Mouse (Mus musculus): ENCODE results near the gene Wbp2.
"Not testable (repeated sequence)": the region's sequence is repeated elsewhere in the genome, so short reads cannot be mapped to it uniquely, and the experiment has no call there.

Gene Wbp2

DNA sequence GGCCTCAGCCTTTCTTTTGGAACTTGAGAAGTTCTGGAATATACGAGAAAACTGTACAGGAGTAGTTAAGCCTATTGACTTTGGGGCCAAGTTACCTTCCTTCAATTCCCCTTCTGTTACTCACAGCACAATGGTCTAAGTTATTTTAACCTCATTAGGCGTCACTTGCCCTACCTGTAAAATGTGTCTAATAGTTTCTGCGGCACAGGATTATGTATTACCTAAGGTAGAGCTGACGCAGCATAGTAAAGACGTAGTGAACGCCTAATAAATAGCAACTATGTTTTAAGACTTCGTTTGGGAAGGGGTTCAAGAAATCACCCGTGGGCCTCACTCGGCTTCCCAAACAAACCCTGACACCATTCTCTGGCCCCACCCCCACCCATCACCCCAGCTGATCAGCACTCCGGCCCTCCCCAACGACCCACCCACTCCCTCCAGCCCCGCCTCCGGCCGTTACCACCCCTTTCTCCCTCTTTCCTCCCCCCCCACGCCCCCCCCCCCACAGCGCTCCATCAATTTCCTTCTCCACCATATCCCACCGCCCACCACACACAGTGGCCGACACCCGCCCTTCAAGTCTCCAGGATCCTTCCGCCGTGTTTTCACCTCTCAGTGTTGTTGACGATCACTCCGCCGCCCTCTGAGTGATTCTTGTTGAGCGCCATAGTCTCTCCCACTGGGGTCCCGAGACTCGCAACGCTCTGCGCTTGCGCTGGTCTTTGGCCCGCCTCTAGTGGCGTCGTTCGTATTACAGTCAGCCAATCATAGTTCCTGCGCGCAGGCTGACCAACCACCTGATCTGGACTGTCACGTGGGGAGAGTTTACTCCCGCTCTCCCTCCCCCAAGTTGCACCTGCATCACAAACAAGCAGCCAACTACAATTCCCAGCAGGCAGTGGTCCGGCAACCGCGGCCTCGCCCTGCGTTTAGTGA, at the start of gene Wbp2:
Wbp2 (minus strand) TSS at position 738 of the 936 bp plus-strand sequence.
- in situ Hi-C loops (cut with MboI, MseI) = no loop called here

DNA sequence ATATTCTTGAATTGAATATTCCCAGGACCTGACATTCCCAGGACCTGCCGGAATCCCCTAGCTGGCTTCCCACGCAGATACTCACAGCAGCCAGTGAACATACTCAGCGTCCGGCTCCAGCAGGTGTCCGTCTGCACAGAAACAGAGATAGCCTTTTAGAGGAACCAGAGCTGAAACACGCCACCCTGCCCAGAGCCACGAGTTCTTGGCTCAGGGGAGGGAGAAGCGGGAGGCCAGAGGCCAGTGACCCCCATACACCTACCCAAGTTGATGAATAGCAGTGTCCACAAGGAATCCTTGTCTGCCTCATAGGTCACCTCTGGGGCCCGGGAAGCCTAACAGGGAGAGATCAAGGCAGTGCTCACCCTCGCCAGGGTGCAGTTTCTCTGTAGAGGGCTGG, 47.4 kb upstream of the Wbp2 start:
- in situ Hi-C loops (cut with MboI, MseI) = loop anchor here in 1 of 2 experiments (5.0 kb wide), 1 partner anchor 42 kb away; no protein-coding TSS in a partner anchor

DNA sequence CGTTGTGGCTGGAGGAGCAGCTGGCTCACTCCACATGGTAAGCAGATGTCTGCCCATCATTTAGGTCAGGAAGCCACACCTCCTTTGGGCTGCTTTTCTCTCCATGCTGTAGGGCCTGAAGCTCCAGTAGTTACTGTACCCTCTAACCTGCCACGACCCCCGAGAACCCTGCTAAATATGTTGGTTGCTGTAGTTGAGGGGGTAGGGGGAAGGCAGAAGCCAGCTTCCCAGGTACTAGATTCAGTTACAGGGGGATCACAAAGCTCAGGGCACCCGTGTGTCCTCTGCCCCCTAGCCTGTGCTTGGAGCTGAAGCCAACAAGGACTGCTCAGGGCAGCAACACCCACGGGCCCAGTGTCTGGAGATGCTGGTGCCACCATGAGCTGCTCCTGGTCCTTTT, 46.7 kb upstream of the Wbp2 start:
- in situ Hi-C loops (cut with MboI, MseI) = loop anchor here in 1 of 2 experiments (5.0 kb wide), 1 partner anchor 41 kb away; no protein-coding TSS in a partner anchor

DNA sequence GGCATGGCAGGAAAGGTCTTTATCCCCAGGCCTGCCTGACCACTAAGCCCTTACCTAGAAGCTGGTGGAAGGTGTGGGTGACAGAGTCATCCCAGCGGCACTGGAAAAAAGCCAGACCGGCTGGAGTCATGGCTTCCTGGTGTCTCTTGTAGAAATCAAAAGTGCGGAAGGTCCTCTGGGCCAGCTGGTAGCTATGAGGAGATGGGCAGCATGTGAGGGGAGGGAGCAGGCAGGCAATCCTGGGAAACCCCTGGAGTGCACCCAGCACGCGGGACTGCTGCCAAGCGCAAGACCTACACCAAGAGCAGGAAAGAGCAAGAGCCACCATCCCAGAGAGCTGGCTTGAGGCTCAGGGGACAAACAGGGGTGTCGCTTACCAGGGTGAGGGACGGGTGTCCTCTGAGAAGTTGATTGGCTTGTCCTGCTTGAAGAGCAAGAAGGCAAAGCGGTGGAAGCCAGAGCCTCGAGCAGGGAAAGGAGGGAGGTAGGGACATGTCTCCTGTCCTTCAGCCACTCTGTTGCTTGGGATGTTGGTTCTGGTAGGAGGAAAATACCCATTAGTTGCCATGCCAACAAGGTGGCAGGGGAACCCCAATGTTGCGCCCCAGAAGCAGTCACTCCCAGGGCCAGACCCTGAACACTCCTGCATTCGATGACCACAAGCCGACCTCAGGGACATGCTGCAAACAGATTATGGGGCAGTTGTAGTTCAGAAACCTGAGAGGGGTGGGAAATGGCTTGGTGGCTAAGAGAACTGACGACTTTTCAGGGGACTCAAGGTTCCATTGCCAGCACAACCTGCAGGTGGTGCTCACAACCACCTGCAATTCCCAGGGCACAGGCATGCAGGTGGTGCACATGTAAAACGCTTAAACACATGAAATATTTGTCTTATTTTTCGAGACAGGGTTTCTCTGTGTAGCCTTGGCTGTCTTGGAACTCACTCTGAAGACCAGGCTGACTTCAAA, 45.9 kb upstream of the Wbp2 start:
- in situ Hi-C loops (cut with MboI, MseI) = loop anchor here in 1 of 2 experiments (5.0 kb wide), 1 partner anchor 40 kb away; no protein-coding TSS in a partner anchor

DNA sequence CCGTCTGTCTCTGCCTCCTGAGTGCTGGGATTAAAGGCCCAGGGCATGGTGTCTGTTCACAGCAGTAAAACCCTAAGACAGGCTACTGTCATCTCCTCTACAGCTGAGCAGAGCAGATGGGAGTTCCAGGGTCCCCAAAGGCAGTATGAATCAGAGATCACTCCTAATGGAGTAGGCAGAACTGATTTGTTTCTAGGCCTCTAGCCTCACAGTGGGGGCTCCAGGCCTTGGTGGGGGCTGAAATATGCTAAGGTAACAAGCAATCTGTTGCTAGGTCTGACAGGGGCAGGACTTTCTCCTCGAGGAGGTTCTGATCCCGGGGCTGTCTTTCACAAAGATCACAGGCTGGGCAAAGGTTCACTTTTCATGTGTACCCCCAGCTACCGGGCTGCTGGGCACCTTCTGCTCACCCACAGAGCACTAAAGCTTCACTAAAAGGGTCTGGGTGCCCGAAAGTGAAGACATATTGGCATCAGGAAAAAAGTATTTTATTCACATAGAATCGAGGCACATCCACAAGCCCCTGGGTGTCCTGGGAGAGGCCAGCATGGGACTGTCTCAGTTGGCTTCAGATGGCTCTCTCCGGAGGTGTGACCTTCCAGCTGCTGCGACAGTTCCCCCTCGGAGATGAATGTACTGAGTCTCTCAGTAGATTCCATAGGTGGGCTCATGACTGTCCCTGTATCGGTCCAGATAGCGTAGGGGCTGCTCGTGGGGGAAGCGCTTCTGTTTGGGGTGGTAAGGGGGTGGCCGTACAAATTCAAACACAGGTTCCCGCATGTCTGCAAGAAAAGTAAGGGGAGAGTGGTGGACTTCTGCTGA, 44.8 kb upstream of the Wbp2 start:
- in situ Hi-C loops (cut with MboI, MseI) = loop anchor here in 1 of 2 experiments (5.0 kb wide), 1 partner anchor 39 kb away; no protein-coding TSS in a partner anchor

DNA sequence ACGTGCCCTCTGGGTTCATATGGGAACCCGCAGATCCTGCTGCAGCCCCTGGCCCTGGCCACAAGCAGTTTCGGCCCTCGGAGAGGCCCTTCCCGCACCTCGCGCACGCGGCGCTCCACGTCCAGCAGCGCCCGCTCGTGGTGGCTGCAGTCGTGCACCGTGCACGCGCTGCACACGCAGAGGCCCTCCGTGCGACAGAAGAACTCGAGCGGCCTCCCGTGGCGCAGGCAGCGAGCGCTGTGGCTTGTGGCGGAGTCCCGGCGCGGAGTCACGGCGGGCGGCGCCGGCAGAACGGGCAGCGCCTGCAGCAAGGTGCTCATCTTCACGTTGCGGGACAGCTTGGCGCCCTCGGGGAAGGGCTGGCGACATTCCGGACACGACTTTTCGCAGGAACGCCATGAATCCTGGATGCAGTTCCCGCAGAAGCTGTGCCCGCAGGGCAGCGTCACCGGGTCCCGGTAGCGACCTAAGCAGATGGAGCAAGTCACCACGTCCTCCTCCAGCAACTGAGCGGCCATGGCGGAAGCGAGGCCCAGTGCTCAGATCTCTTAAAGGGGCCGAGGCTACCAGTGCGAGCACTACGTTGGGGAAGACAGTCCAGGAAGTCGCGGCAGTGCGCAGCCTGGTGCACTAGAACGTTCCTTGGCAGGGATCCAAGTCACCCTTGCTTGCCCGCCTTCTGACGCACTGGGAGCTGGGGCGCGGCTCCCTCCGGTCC, 43.9 kb upstream of the Wbp2 start, which contains the start of gene Trim65:
Trim65 (minus strand) TSS at position 641 of the 718 bp plus-strand sequence.
- in situ Hi-C loops (cut with MboI, MseI) = loop anchor here in 1 of 2 experiments (5.0 kb wide), 1 partner anchor 38 kb away; no protein-coding TSS in a partner anchor

DNA sequence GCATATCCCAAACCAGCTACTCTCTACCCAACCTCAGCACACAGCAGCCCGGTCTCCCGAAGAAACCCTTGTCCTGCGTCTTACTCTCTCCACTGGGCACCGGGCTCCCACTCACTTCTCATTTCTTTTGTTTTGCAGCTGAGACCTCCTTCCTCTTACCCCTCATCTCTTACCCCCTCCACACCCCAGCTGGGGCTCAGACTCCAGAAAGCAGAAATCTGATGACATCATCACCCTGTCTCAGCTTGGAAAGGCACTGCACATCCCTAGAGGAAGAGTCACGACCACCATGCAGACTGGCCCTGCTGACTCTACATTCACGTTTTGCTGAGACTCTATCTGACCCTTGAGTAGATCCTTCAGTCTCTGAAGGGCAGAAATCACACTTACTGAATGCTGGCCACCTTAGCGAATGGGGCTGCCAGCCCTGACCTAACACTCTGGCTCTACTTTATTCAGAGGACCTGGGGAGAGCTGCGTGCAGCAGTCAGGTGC, 43.2 kb upstream of the Wbp2 start:
- in situ Hi-C loops (cut with MboI, MseI) = loop anchor here in 1 of 2 experiments (5.0 kb wide), 1 partner anchor 38 kb away; no protein-coding TSS in a partner anchor

DNA sequence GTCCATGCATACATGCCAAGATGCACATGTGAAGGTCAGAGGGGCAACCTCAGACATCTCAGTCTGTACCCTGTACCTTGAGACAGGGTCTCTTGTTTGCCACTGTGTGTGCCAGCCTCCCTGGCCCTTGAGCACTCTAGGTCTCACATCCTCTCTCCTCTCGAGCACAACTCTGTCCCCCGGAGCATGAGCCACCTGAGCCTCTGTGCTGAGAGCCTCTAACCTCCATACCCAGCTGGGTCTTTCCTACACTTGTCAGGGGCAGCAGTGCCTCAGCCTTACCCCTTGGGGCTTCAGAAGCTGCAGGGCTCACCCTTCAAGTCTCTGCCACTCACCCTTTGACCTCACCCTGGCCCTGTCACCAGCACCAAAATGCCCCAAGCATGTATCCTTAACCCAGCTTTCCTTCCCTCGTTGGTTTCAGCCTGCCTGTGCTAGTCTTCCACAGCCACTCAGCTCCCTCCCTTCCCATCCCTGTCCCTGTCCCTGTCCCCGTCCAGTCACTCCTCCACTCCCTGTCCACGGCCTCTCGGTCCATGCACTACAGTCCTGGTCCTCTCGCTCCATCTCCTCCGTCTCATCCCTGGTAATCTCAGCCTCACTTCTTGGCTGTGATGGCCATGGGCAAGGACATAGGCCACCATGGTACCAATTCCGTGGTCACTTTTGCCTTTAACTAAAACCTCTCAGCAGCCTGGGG, 42.4 kb upstream of the Wbp2 start:
- in situ Hi-C loops (cut with MboI, MseI) = no loop called here

DNA sequence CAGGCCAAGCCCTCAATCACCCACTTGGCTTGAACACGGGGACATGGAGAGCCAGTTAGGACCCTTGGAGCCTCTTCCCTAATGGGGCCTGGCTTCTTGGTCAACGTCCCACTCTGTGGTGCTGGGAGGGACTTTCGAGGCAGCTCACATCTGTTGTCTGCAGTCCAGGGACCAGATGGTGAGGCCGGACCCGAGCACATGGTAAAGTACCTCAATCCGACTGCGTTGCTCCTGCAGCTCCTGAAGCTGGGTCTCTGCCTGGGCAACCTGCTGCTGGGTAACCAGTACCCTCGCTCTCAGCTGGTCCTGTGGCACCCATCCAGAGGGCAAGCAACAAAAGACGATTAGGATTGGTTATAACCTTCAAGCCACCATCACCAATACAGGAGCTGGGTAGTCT, 41.2 kb upstream of the Wbp2 start:
- in situ Hi-C loops (cut with MboI, MseI) = no loop called here

DNA sequence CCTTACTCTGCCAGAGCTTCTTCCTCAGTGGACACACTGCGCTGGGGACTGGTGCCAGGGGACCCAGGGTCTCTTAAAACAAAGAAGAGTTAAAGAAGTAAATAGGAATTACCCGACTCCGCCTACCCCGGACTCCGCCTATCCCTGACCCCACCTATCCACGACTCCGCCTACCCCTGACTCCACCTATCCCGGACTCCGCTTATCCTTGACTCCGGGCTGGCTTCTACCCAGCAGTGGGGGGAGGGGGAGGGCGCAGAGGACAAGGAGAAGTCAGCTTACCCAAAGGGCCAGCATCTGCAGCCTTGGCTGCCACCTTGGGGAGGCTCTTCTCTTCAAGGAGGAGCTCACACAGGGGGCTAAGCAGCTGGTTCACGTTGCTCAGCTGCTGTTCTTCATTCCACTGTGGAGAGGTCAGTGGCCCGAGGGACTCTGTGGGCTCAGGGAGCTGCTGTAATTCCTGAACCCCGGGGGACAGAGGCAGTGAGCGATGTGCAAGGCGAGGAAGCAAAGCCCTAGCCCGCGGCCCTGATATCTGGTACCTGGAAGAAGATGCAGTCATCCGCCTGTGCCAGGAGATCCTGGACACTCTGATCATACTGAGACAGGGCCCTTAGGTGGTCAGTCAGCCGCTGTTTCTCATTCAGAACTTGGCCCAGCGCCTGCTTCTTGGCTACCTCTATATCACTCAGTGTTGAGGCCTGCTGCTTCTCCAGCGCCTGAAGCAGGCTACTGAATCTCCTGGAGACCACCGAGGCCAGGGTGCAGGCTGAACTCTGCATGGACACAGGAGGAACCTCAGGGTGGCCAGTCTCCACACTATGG, 40.6 kb upstream of the Wbp2 start, which contains the start of gene Trim47:
Trim47 (minus strand) TSS at position 55 of the 825 bp plus-strand sequence.
- in situ Hi-C loops (cut with MboI, MseI) = no loop called here

DNA sequence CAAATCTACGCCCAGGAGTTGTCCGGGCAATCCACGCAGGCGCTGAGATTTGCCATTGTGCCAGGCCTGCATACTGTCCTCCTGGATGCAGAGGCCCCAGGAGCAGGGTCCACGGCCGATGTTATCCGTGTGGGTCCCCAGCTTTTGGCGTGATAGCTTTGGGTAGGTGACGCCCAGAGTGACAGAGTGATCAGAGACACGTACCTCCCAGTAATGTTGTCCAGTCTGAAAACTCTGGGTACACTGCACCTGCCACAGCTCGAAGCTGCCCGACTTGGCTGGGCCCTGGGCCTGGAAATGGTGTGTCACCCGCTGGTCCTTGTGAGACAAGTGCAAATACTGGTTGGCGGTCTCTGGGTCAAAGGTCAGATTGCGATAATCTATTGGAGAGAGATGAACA, 39.5 kb upstream of the Wbp2 start:
- in situ Hi-C loops (cut with MboI, MseI) = no loop called here

DNA sequence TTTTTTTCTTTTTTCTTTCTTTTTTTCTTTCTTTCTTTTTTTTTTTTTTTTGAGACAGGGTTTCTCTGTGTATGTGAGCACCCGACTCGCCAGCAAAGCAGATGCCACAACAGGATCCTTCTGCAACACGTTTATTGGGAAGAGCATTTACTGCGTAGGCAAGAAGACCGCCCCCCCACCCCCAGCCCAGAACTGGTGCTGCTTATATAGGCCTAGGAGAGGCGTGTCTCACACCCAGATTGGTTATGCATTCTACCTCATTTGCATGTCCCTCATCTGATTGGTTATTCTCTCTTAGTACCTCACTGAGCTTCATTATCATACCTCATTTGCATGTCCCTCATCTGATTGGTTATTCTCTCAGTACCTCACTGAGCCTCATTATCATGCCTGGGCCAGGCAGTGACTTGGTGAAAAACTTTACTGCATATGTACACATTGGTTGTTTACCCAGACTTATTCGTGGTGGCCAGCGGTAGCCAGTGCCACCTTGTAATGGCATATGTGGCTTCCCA, 35.0 kb upstream of the Wbp2 start:
- in situ Hi-C loops (cut with MboI, MseI) = not testable (repeated sequence)

DNA sequence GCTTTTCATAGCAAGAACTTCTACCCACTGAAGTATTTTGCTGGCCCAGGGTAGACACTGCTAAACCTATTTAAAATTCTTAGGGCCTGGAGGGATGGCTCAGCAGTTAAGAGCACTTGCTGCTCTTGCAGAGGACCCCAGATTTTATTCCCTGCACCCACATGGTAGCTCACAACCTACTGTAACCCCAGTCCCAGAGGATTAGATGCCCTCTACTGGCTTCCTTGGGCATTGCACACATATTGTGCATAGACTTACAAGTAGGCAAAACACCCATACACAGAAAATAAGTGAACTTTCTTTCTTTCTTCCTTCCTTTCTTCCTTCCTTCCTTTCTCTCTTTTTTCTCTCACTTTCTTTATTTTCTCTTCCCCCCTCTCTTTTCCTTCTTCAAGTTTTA, 31.0 kb upstream of the Wbp2 start:
- in situ Hi-C loops (cut with MboI, MseI) = no loop called here

DNA sequence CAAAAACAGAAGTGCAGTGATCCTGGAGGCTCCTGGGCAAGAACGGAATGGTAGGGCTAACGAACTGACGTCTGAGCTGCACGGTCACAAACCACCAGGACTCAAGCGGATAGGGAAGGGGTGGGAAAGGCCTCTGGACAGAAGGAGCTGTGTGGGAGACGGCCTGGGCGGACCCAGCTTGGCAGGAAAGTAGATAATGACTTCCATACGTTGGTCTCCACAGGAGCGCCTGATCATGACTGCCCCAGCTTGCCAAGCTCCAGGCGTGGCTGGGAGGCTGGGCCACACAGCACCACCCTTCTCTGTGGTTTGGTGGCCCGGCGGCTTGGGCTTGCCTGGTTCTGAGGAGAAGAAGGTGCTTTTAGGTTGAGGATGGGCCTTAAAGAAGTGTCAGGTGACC, 30.4 kb upstream of the Wbp2 start:
- in situ Hi-C loops (cut with MboI, MseI) = no loop called here

DNA sequence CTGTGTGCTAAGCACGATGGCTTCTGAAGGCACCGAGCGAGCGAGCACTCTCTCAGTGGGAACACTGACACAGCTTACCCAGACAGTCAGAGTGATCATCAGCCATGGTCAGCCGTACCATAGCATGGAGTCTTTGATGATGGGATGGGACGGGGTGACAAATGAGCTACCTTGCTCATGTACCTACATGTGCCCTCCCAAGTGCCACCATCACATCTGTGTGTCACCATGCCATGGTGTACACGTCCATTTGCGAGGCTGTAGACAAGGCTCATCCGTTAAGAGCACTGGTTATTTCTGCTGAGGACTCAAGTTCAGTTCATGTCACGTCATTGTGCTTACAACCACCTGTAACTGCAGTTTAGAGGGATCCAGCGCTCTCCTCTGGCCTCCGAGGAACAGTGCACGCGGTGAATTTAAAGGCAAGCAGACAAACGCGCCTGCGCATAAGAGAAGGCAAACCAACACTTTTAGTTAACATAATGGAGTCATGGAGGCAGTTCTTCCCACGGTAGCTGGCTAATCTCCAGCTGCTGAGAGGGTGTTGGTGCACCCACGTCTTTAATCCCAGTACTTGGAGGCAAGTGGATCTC, 24.9 kb upstream of the Wbp2 start:
- in situ Hi-C loops (cut with MboI, MseI) = no loop called here

DNA sequence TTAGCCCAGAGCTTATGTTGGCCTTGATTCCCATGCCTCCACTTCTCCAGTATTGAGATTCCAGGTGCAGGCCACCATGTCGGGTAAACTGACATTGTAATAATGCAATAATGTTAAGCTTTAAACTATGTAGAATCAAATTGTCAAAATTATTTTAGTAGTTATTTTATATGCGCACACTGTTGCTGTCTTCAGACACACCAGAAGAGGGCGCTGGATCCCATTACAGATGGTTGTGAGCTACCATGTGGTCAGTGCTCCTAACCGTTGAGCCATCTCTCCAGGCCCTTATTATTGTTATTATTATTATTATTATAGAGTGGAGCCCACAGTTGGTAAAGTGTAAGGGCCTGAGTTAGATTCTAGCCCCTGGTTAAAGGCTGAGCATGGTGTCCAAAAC, 24.3 kb upstream of the Wbp2 start:
- in situ Hi-C loops (cut with MboI, MseI) = no loop called here

DNA sequence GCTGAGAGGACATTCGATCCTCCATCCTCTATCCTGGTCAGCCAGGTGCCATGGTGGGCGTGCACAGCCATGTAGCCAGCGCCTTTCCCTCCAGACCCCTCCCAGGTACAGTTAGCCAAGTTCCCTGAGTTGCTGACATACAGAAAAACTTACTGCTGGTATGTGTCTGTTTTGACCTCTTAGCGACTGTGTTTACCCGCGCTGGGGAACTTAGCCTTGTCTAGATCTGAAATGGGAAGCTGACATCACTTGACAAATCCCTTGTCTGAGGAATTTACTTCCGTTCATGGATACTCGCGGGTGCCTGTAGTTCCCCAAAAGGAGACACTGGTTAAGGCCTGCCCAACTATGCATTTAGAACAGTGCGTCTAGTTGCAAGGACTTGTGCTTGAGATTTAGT, 23.7 kb upstream of the Wbp2 start:
- in situ Hi-C loops (cut with MboI, MseI) = no loop called here

DNA sequence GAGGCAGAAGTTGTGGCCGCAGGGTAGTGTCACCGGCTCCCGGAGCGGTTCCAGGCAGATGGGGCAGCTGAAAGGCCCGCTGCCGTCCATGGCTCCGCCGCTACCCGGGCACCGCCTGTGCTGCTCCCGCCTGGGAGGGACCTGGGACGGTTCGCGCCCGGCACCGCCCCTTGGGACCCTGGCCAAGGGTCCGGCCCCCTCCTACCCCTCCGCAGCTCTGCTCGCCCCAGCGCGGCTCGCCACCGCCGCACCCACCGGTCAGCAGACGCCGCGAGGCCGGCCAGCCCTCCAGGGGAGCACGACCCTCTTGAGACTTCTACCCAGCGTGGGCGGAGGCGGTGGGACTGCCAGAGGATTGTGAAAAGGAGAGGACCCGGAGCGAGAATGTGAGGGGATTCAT, 23.3 kb upstream of the Wbp2 start:
- in situ Hi-C loops (cut with MboI, MseI) = no loop called here

Data from T-helper 17 cell (primary cell).